Mouse (Mus musculus) 3134 (cell line): Measurements from ENCODE around the gene Nmral1.
A peak's percentile ranks its signal among the peaks of the same experiment; 100 is the strongest.
"Not testable (repeated sequence)": the region's sequence is repeated elsewhere in the genome, so short reads cannot be mapped to it uniquely, and the experiment has no call there.

Experiments used
- DNase-seq: peaks from one replicate; pipeline ENCODE4 v3.0.0-alpha.2; 2011; ENCODE audit warnings: low spot score; ENCODE audit not compliant: insufficient read length; ENCODE audit errors: extremely low read depth

The Nmral1 gene

GRCm38 (mm10) chr16:4722128-4722914 lies 3.2 kb upstream of the Nmral1 start:
- no peak for DNase-seq

- DNase-seq = no peak
Observed at GRCm38 (mm10) chr16:4717866-4718265, 1.3 kb downstream of the Nmral1 start.

GRCm38 (mm10) chr16:4713861-4714710 lies 5.1 kb downstream of the Nmral1 start:
- DNase-seq = no peak

- DNase-seq = no peak
Observed at GRCm38 (mm10) chr16:4711173-4711572, 8.0 kb downstream of the Nmral1 start.

GRCm38 (mm10) chr16:4705541-4705940 lies 13.6 kb downstream of the Nmral1 start:
- no peak for DNase-seq

- no peak for DNase-seq
Observed at GRCm38 (mm10) chr16:4702646-4703045, 16.5 kb downstream of the Nmral1 start.

GRCm38 (mm10) chr16:4701211-4701610 lies 17.9 kb downstream of the Nmral1 start:
- no peak for DNase-seq

- DNase-seq = peak; percentile 63
Observed at GRCm38 (mm10) chr16:4689371-4689770, 29.8 kb downstream of the Nmral1 start.

- no peak for DNase-seq
Observed at GRCm38 (mm10) chr16:4684457-4684791, 34.7 kb downstream of the Nmral1 start.

GRCm38 (mm10) chr16:4683581-4684456 lies 35.3 kb downstream of the Nmral1 start:
- peak; percentile 93 for DNase-seq

- DNase-seq = no peak
Observed at GRCm38 (mm10) chr16:4683193-4683580, 36.0 kb downstream of the Nmral1 start.

- no peak for DNase-seq
Observed at GRCm38 (mm10) chr16:4682628-4683179, 36.5 kb downstream of the Nmral1 start.

GRCm38 (mm10) chr16:4680922-4681455 lies 38.2 kb downstream of the Nmral1 start:
- not testable (repeated sequence) for DNase-seq

GRCm38 (mm10) chr16:4679121-4680018 lies 39.8 kb downstream of the Nmral1 start, which contains the start of gene Coro7:
TSS of gene Coro7 (minus strand) at chr16:4679777.
- DNase-seq = peak; percentile 97

- DNase-seq = no peak
Observed at GRCm38 (mm10) chr16:4678080-4678479, 41.1 kb downstream of the Nmral1 start.

- DNase-seq = no peak
Observed at GRCm38 (mm10) chr16:4676836-4677235, 42.3 kb downstream of the Nmral1 start.

GRCm38 (mm10) chr16:4674091-4674490 lies 45.1 kb downstream of the Nmral1 start:
- no peak for DNase-seq

- DNase-seq = no peak
Observed at GRCm38 (mm10) chr16:4670317-4670716, 48.8 kb downstream of the Nmral1 start.

GRCm38 (mm10) chr16:4667190-4667808 lies 51.9 kb downstream of the Nmral1 start:
- DNase-seq = peak; percentile 50
